Mouse (Mus musculus) G1E-ER4 (cell line): ENCODE results near the gene Hoxc11. TPM values are rescaled to one million over a fixed set of nuclear protein-coding genes. Genes with fewer than 3 reads are reported as not detected.

ENCODE experiments used
- GATA1 ChIP-seq: IDR thresholded peaks from one replicate; pipeline ENCODE4 v1.8.0; 2012; ENCODE audit warnings: low read length, inconsistent platforms
- polyA plus RNA-seq: library from polyadenylated mRNA; stranded (reverse); fragments of >175 nt; gene quantifications from 2 replicates; pipeline ENCODE4 v1.2.3, GENCODE M21; 2012

Hoxc11 gene
- not detected in 2 replicates for polyA plus RNA-seq

GRCm38 (mm10) chr15:102954192-102955006 is at the start of gene Hoxc11:
Gene Hoxc11 (plus strand): TSS chr15:102954427.
- TF ChIP-seq GATA1, result no peak

- no peak for TF ChIP-seq GATA1
Observed at GRCm38 (mm10) chr15:102904946-102905345, 49.3 kb upstream of the Hoxc11 start.

DNA sequence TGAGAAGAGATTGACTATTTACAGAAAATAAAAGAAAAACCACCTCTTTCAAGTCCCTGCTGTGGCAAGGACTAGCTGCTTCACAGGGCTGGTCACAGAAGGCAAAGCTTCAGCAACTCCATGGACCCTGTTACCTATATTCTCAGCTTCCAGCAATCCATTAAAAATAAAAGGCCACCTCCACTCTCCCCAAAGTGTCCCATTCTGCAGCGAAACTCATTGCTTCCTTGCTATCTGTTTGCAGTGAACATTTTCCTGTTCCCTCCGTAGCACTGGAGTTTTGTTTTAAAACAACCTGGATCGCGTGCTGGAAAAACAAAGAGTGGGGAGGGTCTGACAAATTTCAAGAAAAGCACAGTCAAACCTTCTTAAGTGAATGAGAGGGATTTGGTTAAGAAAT is 44.7 kb upstream of the Hoxc11 start:
- no peak for TF ChIP-seq GATA1

- TF ChIP-seq GATA1, result no peak
Observed at GRCm38 (mm10) chr15:102910038-102910437, 44.2 kb upstream of the Hoxc11 start.

DNA sequence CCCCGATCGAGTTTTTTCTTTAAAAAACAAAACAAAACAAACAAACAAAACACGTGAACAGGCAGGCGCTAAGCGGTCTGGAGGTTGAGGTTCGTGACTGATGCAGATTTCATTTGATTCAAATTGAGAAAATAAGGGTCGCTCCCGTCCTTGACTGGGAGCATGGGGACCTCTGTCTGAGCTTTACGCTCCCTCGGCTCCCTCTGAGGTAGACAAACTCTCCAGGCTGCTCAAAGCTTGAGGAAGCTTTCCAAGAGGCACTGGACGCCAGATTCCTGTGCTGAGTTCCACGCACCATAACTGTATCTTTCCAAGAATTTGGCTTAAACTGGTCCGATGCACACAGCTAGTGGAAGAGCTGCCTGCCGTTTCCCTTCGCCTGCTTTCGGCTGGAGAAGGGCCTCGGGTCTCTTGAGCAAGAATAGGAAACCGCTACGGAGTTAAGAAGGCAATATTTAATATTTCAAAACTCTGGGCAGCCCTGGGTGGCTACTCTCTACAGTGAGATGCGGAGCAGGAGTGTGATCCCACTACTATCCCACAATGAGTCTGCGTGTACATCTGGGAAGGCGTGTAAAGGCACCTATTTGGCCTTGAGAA is 43.6 kb upstream of the Hoxc11 start:
- TF ChIP-seq GATA1, result no peak

DNA sequence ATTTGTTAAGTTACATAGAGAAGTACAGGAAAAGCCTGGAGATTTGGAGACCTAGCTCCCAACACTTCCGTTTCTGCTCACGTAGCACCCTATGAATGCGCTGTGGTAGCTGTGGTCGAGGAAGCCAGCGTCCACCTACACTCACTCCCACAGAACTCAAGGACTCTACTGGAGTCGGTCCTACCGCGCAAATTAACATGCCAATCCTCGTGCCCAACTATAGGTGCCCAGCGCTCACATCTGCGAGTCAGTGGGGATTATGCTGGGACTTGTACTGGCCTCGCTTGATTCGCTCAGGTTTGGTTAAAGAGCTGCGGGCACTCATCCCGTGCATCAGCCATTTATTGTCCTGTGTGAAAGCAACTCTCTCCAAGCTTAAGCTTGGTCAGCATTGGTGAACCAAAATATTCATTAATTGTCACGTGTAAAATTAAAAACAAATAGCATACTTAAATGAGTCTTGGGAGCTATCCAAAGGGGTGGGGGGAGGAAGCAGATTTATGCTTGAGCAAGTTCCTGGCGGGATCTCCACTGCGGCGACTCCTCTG is 41.1 kb upstream of the Hoxc11 start:
- no peak for TF ChIP-seq GATA1

DNA sequence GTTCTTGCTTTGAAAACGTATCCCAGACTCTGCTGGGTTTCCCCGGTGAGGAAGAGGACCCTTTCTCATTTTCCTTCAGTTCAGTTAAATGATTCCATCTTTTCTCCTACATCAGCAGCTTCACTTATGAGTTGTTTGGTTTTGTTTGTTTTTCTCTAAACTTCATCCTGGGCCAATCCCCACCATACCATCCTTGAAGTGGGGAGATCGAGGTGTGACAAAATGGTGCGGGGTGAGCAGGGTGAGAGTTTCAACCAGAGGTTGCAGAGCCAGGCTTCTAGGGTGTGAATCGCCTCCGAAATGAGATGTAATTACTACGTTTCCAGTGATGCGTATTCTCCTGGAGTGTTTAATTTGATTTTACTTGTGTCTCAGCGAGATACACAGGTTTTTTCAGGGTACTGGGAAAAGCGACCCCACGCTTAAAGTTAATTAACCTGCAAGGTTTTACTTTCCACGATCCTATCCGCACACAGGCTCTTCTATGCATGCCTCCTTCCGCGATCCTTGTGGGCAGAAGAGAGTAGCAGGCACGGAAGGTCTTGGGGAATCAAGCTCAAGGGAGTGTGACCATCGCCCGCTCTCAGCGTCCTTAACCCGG is 36.2 kb upstream of the Hoxc11 start:
- TF ChIP-seq GATA1, result no peak

DNA sequence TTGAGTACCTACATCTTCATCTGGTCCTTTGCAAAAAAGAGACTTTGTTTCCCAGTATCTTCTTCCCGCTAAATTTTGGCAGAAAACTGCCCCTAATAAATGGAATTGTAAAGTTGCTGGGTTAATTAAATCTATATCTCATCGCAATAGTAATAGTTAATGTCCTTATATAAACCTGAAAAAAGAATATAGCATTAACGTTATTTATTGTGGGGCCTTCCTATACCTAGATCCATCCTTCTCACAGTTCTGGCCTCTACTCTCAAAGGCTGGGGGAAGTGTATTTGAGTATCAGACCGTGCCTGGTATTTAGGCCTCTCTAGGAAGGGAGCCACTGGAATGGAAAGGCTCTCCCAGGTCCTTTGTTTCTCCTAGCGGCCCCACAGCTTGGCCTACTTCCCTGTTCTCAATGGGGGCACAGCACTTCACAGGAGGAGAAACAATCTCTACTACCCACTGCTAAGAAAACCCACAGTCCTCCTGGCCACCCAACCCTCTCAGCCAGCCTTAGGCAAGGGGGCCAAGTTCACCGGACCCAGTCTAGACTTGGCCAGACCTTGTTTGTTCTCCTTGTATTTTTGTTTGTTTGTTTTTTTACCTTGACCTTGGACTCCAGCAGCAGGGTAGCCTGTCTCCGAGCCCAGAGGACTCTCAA is 35.5 kb upstream of the Hoxc11 start:
- no peak for TF ChIP-seq GATA1

GRCm38 (mm10) chr15:102919336-102920180 is 34.7 kb upstream of the Hoxc11 start:
- no peak for TF ChIP-seq GATA1

DNA sequence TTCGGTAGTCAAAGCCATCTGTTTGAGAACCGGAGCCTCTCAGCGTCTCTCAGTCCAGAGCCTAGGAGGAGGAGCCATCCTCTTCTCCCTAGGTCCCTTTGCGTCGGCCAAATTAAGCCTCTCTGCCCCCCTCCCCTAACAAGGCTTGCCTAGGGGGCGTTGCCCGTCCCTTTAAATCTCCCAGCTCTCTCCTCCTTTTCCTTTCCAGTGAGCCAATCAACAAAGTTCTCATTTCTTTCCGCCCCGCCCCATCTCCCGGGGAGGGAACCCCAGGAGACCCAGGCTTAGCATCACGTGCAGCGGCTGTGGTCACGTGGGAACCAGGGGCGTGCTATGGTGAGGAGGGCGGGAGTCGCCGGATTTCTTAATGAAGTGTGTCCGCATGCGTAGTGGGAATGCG is 33.6 kb upstream of the Hoxc11 start:
- no peak for TF ChIP-seq GATA1

GRCm38 (mm10) chr15:102921053-102922011 is 32.9 kb upstream of the Hoxc11 start, which contains the start of gene Hoxc13:
Gene Hoxc13 (plus strand): TSS chr15:102921103.
- TF ChIP-seq GATA1, result no peak

DNA sequence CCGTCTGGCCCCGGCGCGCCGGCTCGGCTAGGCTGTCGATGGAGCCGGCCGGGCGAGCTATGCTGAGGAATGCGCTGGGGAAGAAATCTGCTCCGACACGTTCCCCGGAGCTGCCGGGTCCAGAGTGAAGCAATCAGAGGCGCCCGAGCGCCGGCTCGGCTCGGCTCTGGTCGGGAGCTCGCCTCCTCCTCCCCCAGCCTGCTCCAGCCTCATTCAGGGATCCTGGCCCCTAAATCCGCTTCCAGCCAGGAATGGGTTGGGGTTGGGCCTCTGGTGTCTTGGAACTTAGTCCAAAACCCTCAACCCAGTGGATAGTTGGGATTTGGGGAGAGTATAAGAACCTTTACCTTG is 32.2 kb upstream of the Hoxc11 start:
- no peak for TF ChIP-seq GATA1

GRCm38 (mm10) chr15:102922636-102923500 is 31.4 kb upstream of the Hoxc11 start:
- no peak for TF ChIP-seq GATA1
